Mouse (Mus musculus) layer of hippocampus, adult 2 months (tissue): ENCODE measurements around the gene Wbp4. TPM values are rescaled to one million over a fixed set of nuclear protein-coding genes. Genes with fewer than 3 reads are reported as not detected.

Source experiments
- DNase-seq, 2 experiments: peaks; one replicate each; pipeline ENCODE4 v3.0.0; 2022; ENCODE audit warnings: low spot score in 2 of 2
- H3K27ac ChIP-seq: fragments of 200-600 bp; 2 replicates; pipeline ENCODE4 v1.8.1; 2022
- H3K4me3 ChIP-seq: fragments of 200-600 bp; 2 replicates; pipeline ENCODE4 v1.8.1; 2022; ENCODE audit warnings: mild to moderate bottlenecking
- CTCF ChIP-seq: fragments of 200-600 bp; conservative IDR thresholded peaks from 2 replicates; pipeline ENCODE4 v1.8.1; 2022; ENCODE audit warnings: antibody characterized with exemption, mild to moderate bottlenecking, moderate library complexity
- total RNA-seq, 2 experiments: library from RNA; stranded (reverse); gene quantifications; 2 replicates each; pipeline ENCODE4 v1.2.3; 2021

Wbp4 gene
- total RNA-seq, 2 experiments from 2014 or later, result 50.4 to 52.8 TPM

DNA sequence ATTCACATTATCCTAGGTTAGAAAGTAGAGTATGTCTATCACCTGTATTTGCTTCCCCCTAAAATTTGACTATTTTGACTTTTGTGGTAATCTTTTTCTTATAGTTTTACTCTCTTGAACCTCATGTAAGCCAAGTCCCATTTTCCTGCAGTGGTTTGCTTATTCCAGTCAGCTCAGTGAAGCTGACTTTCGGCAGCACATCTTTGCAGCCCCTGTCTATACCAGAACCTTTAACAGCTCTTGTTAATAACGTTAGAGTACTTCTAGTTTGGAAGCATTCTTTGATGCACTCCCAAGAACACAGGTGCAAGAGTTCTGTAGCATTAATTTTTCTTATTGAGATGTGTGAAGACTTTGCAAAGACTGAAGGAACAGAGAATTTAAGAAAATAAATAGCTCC lies 36.8 kb upstream of the Wbp4 start:
- DNase-seq, result no peak
- no peak for TF ChIP-seq CTCF

DNA sequence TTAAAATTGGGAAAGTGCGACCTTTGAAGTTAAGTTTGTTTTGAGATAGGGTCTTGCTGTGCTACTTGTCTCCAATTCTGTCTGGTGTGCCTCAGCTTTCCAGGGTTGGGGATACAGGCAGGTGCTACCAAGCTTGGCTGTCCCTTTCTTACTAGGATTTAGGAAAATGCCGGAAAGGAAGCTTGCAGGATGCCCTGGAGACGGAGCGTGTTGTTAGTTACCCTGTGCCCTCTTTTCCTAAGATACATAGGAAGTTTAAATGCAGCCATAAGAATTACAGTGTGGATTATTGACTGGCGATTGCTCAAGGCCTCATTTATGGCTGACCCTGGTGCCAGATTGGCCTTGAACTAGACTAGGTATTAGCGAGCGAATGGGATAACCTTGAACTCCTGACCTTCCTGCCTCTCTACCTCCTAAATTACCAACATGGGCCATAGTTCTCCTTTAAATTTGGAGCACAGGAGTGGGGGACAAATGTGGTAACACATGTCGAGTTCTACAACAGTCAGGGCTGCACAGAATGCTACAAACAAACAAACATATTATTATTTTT lies 35.9 kb upstream of the Wbp4 start:
- TF ChIP-seq CTCF, result no peak
- H3K4me3 ChIP-seq, result no peak overlapping the region
- H3K27ac ChIP-seq, result no peak overlapping the region
- DNase-seq, result no peak

More for the DNA sequence above, 36.8 kb upstream of the Wbp4 start:
- Histone ChIP-seq H3K4me3 (no peak overlapping the region), H3K27ac (no peak overlapping the region)

DNA sequence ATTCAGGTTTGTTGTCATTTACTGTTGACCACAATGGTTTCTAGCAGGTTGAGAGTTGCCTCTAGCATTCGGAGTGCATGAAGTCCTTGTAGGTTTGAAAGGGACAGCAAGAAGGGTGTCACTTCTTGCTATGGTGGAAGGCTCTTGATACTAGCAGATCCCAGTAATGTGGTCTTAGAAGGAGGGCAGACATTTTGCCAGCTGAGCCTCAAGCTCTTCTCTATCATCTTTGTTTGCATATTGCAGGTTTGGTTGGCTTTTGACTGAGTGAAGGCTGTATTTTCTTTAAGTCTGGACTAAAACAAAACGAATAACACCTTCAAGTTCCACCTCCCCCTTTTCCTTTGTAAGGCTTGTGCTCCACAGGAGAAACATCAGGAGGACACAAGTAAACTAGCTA lies 35.4 kb upstream of the Wbp4 start:
- DNase-seq, result no peak
- TF ChIP-seq CTCF, result no peak
- H3K4me3 ChIP-seq, result no peak overlapping the region
- H3K27ac ChIP-seq, result no peak overlapping the region

DNA sequence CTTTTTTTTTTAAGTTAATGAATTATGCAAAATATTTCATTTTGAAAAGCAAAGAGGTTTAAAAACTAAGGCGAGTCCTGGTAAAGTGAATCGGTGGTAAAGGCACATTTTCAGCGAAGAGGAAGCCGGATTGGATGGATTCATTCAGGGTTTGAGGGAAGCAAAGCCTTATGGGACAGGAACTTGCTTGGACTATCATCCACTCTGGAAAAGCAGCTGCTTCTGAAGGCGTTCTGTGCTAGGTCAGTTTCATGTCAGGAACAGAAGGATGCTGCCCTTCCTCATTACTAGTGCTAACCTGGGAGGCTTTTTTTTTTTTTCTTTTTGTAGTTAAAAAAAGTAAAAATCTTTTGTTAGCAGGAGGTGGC lies 34.9 kb upstream of the Wbp4 start:
- Histone ChIP-seq H3K4me3 (no peak overlapping the region; the same call in 1 of the 2 replicates), H3K27ac (peak overlapping the region; percentile 51; the same call in 1 of the 2 replicates)
- no peak for TF ChIP-seq CTCF
- DNase-seq, result no peak

DNA sequence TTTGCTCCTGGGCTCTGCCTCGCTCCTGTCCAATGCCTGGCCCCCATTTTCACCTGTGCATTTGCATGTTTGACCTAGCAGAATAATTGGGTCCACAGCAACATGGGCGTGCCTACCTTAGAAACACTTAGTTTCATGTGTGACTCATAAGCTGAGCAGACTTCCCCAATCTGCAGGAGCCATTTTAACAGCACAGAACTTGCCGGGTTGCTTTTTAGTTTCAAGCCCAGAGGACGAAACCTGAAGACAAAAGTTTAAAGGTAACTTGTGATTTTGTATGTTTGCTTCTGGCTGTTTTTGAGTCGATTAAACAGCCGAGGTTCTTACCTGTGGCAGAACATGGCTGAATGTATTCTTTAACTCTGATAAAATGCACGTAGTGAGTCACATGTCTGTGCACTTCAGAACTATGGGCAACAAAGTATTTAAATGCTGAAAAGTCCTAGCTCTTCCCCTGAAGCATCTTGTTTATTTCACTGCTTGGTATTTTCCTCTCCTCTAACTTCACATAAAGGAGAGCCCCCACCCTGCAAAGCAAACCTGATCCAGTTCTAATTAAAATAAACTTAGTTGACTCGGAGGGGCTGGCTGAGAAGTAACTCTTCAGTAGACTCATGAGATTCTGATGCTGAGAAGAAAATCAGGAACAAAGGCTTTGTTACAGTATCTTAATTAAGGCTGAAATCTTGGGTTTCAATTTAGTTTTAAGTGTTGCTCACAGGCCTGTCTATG lies 34.4 kb upstream of the Wbp4 start:
- H3K4me3 ChIP-seq, result peak overlapping the region; percentile 14; the same call in 1 of the 2 replicates
- DNase-seq, result no peak
- peak overlapping the region; percentile 51 for H3K27ac ChIP-seq
- TF ChIP-seq CTCF, result no peak

DNA sequence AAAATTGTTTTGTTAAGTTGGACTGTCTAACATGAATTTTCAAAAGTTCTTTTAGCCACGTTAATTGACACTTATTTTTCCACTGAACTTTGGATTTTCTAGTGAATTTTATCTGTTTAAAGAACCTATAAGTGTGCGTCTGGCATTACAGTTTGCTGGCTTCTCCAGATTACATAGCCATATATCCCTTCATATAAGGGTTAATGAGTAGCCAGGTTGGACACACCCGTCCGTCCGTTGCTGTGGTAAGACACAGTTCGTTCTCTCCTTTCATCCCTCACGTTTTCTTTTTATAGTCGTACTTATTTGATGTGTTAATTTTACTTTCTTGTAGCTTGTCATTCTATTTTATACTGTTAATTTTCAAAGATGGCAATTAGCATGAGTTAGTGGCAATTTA lies 33.8 kb upstream of the Wbp4 start:
- Histone ChIP-seq H3K4me3 (no peak overlapping the region), H3K27ac (peak overlapping the region; percentile 51; the same call in 1 of the 2 replicates)
- TF ChIP-seq CTCF, result no peak
- DNase-seq, result no peak

DNA sequence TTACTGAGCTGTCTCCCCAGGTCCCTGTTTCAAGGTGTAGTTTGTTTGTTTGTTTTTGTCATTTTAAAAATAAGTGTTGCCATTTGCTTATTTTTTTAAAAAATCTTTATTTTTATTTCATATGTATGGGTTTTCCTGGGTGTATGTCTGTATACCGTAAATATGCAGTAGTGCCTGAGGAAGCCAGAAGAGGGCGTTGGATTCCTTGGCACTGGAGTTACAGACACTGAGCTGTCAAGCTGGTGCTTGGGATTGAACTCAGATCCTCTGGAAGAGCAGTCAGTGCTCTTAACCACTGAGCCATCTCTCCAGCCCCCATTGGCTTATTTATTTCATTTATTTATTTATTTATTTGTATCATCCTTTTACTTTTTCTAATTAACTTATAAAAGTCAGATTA lies 32.6 kb upstream of the Wbp4 start:
- H3K27ac ChIP-seq, result no peak overlapping the region
- H3K4me3 ChIP-seq, result no peak overlapping the region
- TF ChIP-seq CTCF, result peak; percentile 33
- no peak for DNase-seq

DNA sequence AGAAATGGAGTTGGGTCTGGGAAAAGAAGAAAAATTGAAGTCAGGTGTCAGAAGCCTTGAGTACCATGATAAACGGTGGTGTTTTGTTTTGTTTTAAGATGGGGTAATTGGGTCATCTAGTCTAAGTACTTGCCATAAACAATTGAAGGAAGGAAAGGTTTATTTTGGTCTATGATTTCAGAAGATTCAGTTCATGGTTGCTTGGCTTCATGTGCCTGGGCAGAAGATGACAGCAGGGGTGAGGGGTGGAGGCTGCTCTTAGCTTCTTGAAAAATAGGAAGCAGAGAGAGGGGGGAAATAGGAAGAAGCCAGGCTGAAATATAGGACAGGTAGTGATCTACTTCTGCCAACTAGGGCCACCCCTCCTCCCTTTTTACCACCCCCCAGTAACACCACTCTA lies 30.2 kb upstream of the Wbp4 start:
- H3K27ac ChIP-seq, result no peak overlapping the region
- TF ChIP-seq CTCF, result no peak
- no peak overlapping the region for H3K4me3 ChIP-seq
- DNase-seq, result no peak

DNA sequence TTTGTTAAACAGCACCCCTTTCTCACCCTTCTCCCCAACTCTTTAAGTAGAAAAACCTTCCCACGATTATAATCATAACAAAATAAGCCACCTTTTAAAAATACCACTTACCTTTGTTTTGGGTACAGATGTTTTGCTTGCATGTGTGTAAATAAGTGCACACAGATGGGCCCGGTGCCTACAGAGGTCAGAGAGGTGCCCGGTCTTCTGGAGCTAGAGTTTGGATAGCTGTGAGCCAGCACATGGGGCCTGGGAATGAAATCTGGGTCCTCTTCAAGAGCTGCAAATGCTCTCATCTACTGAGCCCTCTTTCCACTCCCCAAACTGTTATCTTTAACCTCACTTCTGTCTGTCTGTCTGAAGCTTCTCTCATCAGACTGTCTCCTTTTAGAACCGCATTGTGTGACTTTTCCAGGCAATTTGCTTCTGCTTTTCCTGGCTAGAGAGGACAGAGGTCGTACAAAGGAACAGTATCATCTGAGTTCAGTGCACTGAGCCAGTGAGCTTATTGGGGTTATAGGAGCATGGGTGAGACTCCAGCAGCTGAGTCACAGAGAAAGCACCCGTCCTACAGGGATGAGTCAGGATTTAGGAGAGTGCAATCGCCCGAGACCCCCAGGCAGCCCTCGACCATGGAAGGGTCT lies 27.5 kb upstream of the Wbp4 start:
- no peak for DNase-seq
- H3K27ac ChIP-seq, result no peak overlapping the region
- no peak overlapping the region for H3K4me3 ChIP-seq
- TF ChIP-seq CTCF, result no peak

DNA sequence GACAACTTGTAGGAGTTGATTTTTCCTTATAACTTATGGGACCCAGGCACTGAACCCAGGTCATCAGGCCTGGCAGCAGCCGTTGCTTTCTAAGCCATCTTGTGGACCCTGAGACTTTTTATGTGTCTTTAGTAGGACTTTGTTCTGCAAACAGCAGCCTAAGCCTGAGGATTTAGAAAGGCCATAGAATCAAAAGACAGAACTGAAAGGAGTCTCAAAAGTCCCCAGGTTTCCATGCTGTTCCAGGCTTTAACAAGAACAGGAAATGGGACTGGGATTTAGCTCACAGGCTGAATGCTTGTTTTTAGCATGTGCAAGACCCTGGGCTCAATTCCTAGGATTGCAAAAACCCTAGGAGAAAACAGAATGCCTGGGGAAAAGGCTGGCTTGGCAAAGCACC lies 26.5 kb upstream of the Wbp4 start:
- H3K4me3 ChIP-seq, result no peak overlapping the region
- no peak for DNase-seq
- TF ChIP-seq CTCF, result no peak
- H3K27ac ChIP-seq, result 0 out of 2 replicates have a peak overlapping the region, but pooled peaks have one; percentile 15

DNA sequence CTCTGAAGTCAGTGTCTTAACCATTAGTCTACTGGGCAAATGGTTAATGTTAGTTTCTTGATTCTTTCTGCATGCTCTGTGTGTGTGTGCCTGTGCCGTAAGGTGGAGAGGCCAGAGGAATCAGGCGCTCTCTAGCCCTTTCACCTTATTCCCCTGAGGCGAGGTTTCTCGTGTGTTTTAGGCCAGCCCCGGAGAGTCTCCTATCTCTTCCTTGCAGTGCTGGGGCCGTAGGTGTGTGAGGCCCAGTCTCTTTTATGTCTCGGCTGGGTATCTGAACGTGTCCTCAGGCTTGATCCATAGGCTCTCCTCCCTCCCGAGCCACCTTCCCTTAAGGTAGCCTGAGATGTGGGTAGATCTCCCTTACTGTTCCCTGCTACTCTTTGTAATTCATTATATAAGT lies 24.9 kb upstream of the Wbp4 start:
- no peak overlapping the region for H3K27ac ChIP-seq
- DNase-seq, result no peak
- no peak for TF ChIP-seq CTCF
- no peak overlapping the region for H3K4me3 ChIP-seq

DNA sequence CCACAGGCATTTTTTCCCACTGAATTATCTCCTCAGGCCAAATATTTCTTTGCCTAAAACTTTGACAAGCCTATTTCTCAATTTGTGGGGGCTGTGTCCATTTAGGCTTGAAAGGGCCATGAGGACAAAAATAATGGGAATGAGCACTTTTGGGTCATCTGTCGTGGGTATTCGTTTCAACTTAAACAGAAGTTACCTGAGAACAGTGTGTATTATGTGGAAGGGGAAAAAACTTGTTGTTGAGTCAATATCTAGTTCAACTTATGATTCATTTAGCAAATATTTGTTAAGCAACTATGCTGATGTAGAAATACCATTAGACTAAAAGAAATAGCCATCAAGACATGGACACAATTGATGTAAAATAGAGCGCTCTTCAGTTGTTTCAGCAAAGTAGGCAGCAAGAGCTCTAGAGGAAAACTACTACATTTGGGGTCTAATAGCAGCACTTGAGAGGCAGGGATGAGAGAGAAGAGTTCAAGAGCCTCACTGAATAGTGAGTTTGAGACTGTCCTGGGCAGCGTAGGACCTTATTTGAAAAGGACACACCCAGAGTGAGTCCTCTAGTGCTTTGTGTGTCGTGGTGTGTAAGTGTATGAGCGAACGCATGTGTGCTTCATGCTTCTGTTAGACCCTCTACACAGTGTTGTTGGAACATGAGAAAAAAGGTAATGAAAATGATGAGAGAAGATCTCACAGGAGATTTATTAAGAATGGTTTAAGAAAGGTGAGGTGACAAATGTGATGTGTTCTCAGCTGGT lies 23.1 kb upstream of the Wbp4 start:
- no peak overlapping the region for H3K4me3 ChIP-seq

More for the DNA sequence above, 23.1 kb upstream of the Wbp4 start:
- no peak for TF ChIP-seq CTCF
- no peak for DNase-seq
- H3K27ac ChIP-seq, result no peak overlapping the region
